Mouse (Mus musculus): ENCODE measurements at regions not wholly inside any gene's neighbourhood (a gene's known extent, or its start where the extent isn't known, plus 50 kb on each side); places are given as distances from the start of the nearest gene placed in this dataset.

DNA sequence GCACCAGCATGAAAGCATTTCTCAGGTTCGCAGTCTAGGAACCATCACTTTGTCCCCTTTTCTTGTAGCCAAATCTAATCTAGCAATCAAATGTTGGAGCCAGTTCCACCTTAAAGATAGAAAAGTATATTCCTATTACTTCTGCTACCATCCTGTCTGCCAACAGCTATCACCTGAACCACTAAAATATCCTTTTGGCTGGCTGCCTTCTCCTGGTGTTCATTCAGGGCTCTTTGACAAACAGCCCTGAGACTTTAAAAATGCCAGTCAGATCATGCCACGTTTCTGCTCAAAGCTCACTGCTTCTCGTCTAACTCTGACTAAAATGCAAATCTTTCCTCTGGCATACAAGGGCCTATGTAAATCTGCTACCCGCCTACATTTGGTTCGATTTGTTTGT, 439.7 kb upstream of the Fam92a start:
- TF ChIP-seq FLI1 (IDR thresholded peaks at IDR 0.05; ENCODE audit: low read length): no peak
- no peak for TF ChIP-seq GATA1 (IDR thresholded peaks at IDR 0.05; ENCODE audit: borderline replicate concordance, low read length)
- Histone ChIP-seq H3K36me3 (replicated peaks; ENCODE audit: low read length) (no peaks in the 10 kb centered on the region), H3K4me1 (no peaks in the 10 kb centered on the region), H3K27me3 (replicated peaks) (no peaks in the 10 kb centered on the region), H3K4me3 (replicated peaks) (no peak overlapping the region), H3K9me3 (no peaks in the 10 kb centered on the region)

DNA sequence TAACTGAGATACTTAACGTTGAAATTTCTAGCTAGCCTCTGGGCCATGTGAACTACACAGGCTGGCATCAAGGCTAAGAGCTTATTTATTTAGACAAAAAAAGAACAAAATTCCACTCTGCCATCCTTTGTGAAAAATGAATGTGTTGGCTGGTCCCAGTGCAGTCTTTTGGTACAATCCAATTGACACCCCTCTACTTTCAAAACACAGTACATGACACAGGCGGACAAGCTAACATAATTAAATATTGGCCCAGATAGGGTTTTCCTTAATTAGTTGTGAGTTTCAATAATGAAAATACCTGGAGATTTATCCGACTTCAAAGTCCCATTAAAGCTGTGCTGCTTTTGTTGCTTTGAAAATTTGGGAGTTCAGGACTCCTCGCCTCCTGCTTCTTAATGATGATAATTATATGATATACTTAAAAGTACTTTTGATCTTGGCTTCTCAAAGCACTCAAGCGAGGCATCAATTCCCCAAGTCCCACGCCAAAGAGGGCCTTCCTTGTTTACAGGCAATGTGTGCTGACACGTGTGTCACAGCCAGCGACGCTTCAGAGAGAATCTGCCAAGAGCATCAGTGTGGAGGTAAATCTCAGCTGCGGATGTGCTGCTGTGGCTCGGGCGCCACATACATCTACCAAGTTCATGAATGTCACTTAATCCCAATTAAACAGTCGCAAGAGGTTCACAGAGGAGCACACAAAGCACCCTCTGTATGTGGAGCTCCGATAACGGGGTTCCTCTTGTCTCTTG, 429.5 kb upstream of the Fam92a start:
- H3K27me3 ChIP-seq (replicated peaks): no peaks in the 10 kb centered on the region
- no peaks in the 10 kb centered on the region for H3K4me1 ChIP-seq
- H3K36me3 ChIP-seq (replicated peaks; ENCODE audit: low read length): no peaks in the 10 kb centered on the region

DNA sequence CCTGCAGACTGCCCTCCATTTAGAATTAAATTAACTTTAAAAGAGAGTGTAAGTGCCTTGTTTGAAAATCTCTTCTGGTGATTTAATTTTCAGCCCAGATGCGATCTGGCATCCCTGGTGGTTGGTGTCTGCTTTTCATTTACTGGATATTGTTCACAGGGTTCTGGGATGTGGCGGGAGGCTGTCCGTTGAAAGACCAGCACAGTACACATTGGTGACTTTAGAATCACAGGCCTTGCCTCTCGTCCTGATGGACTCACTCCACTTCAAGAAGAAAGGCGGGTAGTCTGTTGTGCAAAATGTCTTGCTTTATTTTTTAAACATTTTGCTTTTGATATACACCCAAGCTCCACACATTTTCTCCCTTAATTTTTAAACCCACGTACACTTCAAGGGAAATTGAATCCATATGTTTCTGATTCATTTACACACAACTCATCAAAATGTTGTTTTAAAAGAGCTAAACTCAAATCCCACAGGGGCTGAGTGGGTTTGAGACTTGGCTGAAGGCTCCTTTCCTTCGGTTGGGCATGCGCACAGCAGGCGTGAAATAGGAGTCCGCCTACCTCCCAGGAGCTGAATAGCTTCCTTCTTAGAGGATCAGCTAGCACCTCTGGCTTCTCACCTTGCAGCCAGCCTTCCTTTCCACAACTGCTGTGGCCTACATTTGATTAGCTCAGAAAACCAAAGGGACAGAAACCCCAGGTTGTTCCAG, 424.1 kb upstream of the Fam92a start:
- Histone ChIP-seq H3K27me3 (replicated peaks) (no peaks in the 10 kb centered on the region), H3K4me3 (replicated peaks) (no peak overlapping the region)
- TF ChIP-seq GATA1 (IDR thresholded peaks at IDR 0.05; ENCODE audit: borderline replicate concordance, low read length) (no peak), FLI1 (IDR thresholded peaks at IDR 0.05; ENCODE audit: low read length) (no peak)

More for the DNA sequence above, 429.5 kb upstream of the Fam92a start:
- Histone ChIP-seq H3K9me3 (peaks cover 12% of the 10 kb centered on the region), H3K4me3 (replicated peaks) (no peak overlapping the region)
- no peak for TF ChIP-seq FLI1 (IDR thresholded peaks at IDR 0.05; ENCODE audit: low read length)
- no peak for TF ChIP-seq GATA1 (IDR thresholded peaks at IDR 0.05; ENCODE audit: borderline replicate concordance, low read length)

DNA sequence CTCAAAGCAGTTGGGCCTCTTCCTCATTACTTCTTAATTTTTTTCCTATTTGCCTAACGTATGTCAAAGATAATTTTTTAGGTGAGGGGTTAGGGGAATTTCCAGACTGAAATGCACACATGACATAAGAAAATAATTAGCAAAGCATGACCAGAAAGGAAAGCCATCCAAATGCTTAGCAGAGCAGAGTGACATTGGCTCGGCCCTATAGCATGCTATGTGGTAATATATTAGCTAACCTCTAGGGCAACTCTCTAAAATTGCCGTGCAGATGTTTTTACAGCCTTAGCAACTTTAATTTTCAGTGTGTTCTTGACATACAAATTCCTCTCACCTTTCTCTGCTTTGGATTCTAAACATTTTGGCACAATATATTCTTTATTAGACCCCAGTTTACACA, 421.2 kb upstream of the Fam92a start:
- H3K4me3 ChIP-seq (replicated peaks): no peak overlapping the region
- no peaks in the 10 kb centered on the region for H3K27me3 ChIP-seq (replicated peaks)
- peaks cover 8% of the 10 kb centered on the region; the same call in 1 of the 2 replicates for H3K9me3 ChIP-seq
- TF ChIP-seq GATA1 (IDR thresholded peaks at IDR 0.05; ENCODE audit: borderline replicate concordance, low read length) (no peak), FLI1 (IDR thresholded peaks at IDR 0.05; ENCODE audit: low read length) (no peak)
- H3K4me1 ChIP-seq: no peaks in the 10 kb centered on the region
- no peaks in the 10 kb centered on the region for H3K36me3 ChIP-seq (replicated peaks; ENCODE audit: low read length)

More for the DNA sequence above, 424.1 kb upstream of the Fam92a start:
- H3K36me3 ChIP-seq (replicated peaks; ENCODE audit: low read length): no peaks in the 10 kb centered on the region
- H3K9me3 ChIP-seq: peaks cover 15% of the 10 kb centered on the region
- no peaks in the 10 kb centered on the region for H3K4me1 ChIP-seq

DNA sequence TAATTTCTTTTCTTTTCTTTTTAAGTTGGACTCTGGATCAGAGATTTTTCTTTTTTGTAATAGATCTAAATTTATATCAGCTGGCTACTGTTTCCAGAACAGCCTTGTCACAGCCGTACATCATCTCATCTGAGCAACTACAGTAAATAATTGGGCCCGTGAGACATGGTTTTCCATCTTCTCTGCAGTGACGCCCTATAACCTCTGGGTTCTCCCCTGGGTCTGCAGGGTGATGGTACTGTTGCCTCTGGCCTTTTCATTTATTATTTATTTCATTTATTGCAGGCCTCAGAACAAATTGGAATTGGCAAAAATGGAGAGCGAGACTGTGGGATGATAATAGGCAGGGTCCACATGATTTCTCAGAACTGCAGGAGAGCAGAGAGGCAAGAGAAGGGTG, 406.3 kb upstream of the Fam92a start:
- H3K9me3 ChIP-seq: no peaks in the 10 kb centered on the region
- no peaks in the 10 kb centered on the region for H3K4me1 ChIP-seq
- no peaks in the 10 kb centered on the region for H3K36me3 ChIP-seq (replicated peaks; ENCODE audit: low read length)
- H3K4me3 ChIP-seq (replicated peaks): no peak overlapping the region
- no peaks in the 10 kb centered on the region for H3K27me3 ChIP-seq (replicated peaks)
- no peak for TF ChIP-seq FLI1 (IDR thresholded peaks at IDR 0.05; ENCODE audit: low read length)
- no peak for TF ChIP-seq GATA1 (IDR thresholded peaks at IDR 0.05; ENCODE audit: borderline replicate concordance, low read length)

DNA sequence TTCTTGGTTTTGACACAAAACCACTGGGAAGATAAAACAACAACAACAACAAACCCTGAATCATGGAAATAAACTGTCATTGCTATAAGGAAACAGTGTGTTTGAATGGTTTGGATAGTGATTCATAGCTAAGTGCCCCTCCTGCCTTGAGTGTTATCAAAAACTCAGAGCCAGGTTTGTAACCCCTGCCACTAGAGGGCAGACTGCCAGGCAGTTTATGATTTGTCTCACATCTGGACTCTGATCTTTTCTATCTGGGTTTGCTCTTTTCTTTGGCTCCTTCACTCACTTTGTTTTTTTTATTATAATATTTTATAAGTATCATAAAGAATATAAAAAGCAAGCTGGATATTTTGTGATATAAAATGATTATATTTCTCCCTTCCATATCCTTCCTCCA, 400.1 kb upstream of the Fam92a start:
- no peaks in the 10 kb centered on the region for H3K27me3 ChIP-seq (replicated peaks)
- TF ChIP-seq FLI1 (IDR thresholded peaks at IDR 0.05; ENCODE audit: low read length) (no peak), GATA1 (IDR thresholded peaks at IDR 0.05; ENCODE audit: borderline replicate concordance, low read length) (no peak)
- H3K36me3 ChIP-seq (replicated peaks; ENCODE audit: low read length): no peaks in the 10 kb centered on the region
- no peaks in the 10 kb centered on the region for H3K9me3 ChIP-seq
- H3K4me3 ChIP-seq (replicated peaks): no peak overlapping the region
- H3K4me1 ChIP-seq: no peaks in the 10 kb centered on the region

DNA sequence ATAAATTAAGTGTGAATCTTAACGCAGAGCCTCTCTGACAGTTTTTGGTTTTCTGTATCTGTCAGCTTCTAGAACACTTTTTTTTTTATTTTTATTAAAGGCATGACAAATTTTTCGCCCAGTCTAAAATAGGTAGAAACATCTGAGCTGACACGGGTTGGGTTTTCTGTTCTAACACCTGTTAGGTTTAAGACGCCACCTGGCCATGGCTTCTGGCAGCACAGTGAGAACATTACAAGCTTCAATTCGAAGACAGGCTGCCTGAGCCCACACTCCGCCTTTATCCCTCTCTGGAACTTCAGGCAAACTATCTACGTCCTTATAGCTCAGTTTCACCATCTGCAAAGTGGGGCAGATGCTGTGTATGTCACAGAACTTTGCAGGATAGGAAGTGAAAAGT, 398.9 kb upstream of the Fam92a start:
- Histone ChIP-seq H3K4me3 (replicated peaks) (no peak overlapping the region), H3K36me3 (replicated peaks; ENCODE audit: low read length) (no peaks in the 10 kb centered on the region), H3K4me1 (no peaks in the 10 kb centered on the region), H3K27me3 (replicated peaks) (no peaks in the 10 kb centered on the region), H3K9me3 (no peaks in the 10 kb centered on the region)
- TF ChIP-seq GATA1 (IDR thresholded peaks at IDR 0.05; ENCODE audit: borderline replicate concordance, low read length) (no peak), FLI1 (IDR thresholded peaks at IDR 0.05; ENCODE audit: low read length) (no peak)

DNA sequence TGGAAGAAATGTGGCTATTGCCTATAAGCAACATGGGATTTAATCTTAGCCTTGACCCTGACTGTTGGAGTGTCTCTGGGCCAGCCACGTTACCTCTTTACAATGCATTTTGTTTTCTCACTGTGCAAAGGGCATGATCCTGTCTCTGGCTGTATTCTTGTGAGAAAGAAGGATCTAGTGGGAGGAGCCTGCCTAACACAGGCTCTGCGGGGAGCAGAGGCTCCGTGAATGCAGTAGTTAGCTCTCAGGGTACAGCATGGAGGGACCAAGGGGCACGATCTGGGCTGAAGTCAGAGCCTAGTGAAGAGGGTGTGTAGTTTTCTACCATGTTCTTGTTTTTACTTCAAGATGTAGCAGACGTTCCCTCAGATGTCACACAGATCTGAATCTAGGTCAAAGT, 395.8 kb upstream of the Fam92a start:
- Histone ChIP-seq H3K9me3 (no peaks in the 10 kb centered on the region), H3K4me1 (no peaks in the 10 kb centered on the region), H3K36me3 (replicated peaks; ENCODE audit: low read length) (no peaks in the 10 kb centered on the region), H3K4me3 (replicated peaks) (no peak overlapping the region), H3K27me3 (replicated peaks) (no peaks in the 10 kb centered on the region)
- TF ChIP-seq GATA1 (IDR thresholded peaks at IDR 0.05; ENCODE audit: borderline replicate concordance, low read length) (no peak), FLI1 (IDR thresholded peaks at IDR 0.05; ENCODE audit: low read length) (no peak)

DNA sequence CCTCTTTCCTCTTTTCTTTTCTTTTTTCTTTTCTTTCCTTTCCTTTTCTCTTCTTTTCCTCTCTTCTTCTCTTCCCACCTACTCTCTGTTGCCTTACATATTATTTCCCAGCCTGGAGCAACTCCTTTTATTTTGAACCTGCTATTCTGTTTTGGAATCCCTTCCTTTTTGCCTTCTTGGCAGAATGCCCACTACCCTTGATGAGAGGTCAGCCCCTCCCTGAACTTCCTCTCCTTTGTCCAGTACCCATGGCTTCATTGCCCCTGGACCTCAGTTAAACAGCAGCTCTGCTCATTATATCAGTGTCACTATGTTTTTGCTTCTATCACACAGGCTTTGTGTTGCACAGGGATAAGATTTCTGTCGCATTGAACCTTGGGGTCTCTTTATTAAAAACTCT, 391.2 kb upstream of the Fam92a start:
- H3K27me3 ChIP-seq (replicated peaks): no peaks in the 10 kb centered on the region
- TF ChIP-seq GATA1 (IDR thresholded peaks at IDR 0.05; ENCODE audit: borderline replicate concordance, low read length): no peak
- TF ChIP-seq FLI1 (IDR thresholded peaks at IDR 0.05; ENCODE audit: low read length): no peak
- H3K9me3 ChIP-seq: no peaks in the 10 kb centered on the region
- no peaks in the 10 kb centered on the region for H3K36me3 ChIP-seq (replicated peaks; ENCODE audit: low read length)
- H3K4me3 ChIP-seq (replicated peaks): no peak overlapping the region
- H3K4me1 ChIP-seq: no peaks in the 10 kb centered on the region

DNA sequence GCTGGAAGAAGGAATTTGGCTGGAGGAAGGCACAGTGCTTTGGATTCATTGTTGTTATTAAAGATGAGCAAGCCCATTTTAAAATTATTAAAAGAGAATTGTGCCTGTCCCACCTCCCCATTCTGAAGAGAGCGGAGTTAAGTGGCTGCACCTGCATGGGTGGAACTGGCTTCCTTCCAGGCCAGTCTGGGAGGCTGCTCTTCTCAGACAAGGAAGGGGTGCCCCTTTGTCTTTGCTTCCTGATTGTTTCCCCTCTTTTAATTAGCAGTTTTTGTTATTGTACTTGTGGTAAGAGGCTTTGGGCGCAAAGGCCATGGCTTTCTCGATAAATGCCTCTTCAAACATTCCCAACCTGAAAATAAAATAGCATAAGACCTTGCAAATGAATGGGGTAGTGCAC, 388.7 kb upstream of the Fam92a start:
- no peaks in the 10 kb centered on the region for H3K4me1 ChIP-seq
- no peak for TF ChIP-seq GATA1 (IDR thresholded peaks at IDR 0.05; ENCODE audit: borderline replicate concordance, low read length)
- no peak for TF ChIP-seq FLI1 (IDR thresholded peaks at IDR 0.05; ENCODE audit: low read length)
- H3K4me3 ChIP-seq (replicated peaks): no peak overlapping the region
- no peaks in the 10 kb centered on the region for H3K27me3 ChIP-seq (replicated peaks)
- no peaks in the 10 kb centered on the region for H3K36me3 ChIP-seq (replicated peaks; ENCODE audit: low read length)
- H3K9me3 ChIP-seq: no peaks in the 10 kb centered on the region

All from megakaryocyte, embryonic 14.5 days (primary cell).